ENCODE assay signal across 7 mouse cellular contexts in the genomic region with DNA sequence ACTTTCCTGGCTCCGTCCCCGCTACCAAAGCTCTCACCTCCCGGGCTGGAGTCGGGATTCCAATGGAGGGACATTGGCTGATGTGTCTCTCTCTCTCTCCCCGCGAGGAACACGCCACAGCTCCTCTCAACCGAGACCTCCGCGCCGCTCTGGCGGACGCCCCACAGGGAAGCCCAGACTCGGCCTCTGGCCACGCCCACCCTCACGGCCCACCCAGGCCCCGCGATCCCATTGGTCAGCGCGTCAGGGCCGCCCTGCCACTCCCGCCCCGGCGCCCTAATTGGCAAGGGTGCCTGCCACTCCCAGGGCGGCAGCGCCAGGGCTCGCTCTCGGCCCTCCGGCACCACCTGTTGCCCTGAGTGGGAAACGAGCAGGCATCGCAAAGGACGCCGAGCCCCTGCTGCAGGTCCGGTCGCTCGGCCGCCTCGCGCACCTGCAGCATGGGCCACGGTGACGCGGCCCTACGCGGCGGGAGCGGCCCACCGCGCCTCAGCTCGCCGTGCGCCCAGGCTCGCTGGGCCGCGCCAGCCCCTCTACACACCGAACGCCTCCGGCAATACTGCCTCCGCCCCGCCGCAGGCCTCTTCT. TPM values are rescaled to one million over a fixed set of nuclear protein-coding genes. Genes with fewer than 3 reads are reported as not detected.
DNase-seq lines count a peak whose midpoint lies in the region; ATAC-seq and TF ChIP-seq lines count a peak whose summit lies in the region.

No protein-coding gene starts in this region.

- H3K9ac ChIP-seq in embryonic facial prominence, embryonic 11.5 days (replicated peaks; ENCODE audit: low read length): peak overlapping the region; percentile 73
- H3K9ac ChIP-seq in limb, embryonic 12.5 days (replicated peaks): peak overlapping the region; percentile 70
- H3K9ac ChIP-seq in midbrain, embryonic 15.5 days: peak overlapping the region; percentile 86

- peak overlapping the region; percentile 71 for H3K4me2 ChIP-seq in embryonic facial prominence, embryonic 11.5 days (ENCODE audit: low read depth, low read length)
- peak overlapping the region; percentile 81 for H3K4me2 ChIP-seq in limb, embryonic 12.5 days
- peak overlapping the region; percentile 70 for H3K4me2 ChIP-seq in midbrain, embryonic 15.5 days

- DNase-seq in adrenal gland, postnatal 14 days: peak; percentile 100
- peak; percentile 98 for DNase-seq in embryonic facial prominence, embryonic 11.5 days (ENCODE audit: low spot score)
- peak; percentile 98 to 99 for DNase-seq in heart, adult 18-20 months
- DNase-seq in kidney, adult 2 months: peak; percentile 99
- DNase-seq in spleen, adult 2 months (ENCODE audit: low read depth in 1 of 2, low spot score in 2 of 2): peak; percentile 91 to 99

- H3K27ac ChIP-seq in embryonic facial prominence, embryonic 11.5 days (replicated peaks; ENCODE audit: low read depth, low read length): peak overlapping the region; percentile 80
- peak overlapping the region; percentile 86 for H3K27ac ChIP-seq in kidney, adult 2 months (ENCODE audit: insufficient read depth, low read depth, low read length)
- H3K27ac ChIP-seq in limb, embryonic 12.5 days: peak overlapping the region; percentile 94
- peak overlapping the region; percentile 96 for H3K27ac ChIP-seq in midbrain, embryonic 15.5 days
- H3K27ac ChIP-seq in spleen, adult 2 months (ENCODE audit: insufficient read depth, low read length): peak overlapping the region; percentile 87

- peak overlapping the region; percentile 89 for H3K4me3 ChIP-seq in embryonic facial prominence, embryonic 11.5 days (ENCODE audit: low read depth, low read length)
- peak overlapping the region; percentile 92 for H3K4me3 ChIP-seq in kidney, adult 2 months (ENCODE audit: insufficient read depth, low read depth, low read length)
- H3K4me3 ChIP-seq in limb, embryonic 12.5 days (replicated peaks): peak overlapping the region; percentile 83
- peak overlapping the region; percentile 84 for H3K4me3 ChIP-seq in midbrain, embryonic 15.5 days
- H3K4me3 ChIP-seq in spleen, adult 2 months (ENCODE audit: extremely low read depth, insufficient read depth, insufficient read length): peak overlapping the region; percentile 87

- no peaks in the 10 kb centered on the region for H3K36me3 ChIP-seq in embryonic facial prominence, embryonic 11.5 days (replicated peaks; ENCODE audit: control insufficient read depth, insufficient read depth, low read depth, low read length)
- H3K36me3 ChIP-seq in kidney, adult 2 months (ENCODE audit: control insufficient read depth, insufficient read depth, low read length): no peaks in the 10 kb centered on the region
- no peaks in the 10 kb centered on the region for H3K36me3 ChIP-seq in limb, embryonic 12.5 days
- H3K36me3 ChIP-seq in midbrain, embryonic 15.5 days (replicated peaks): no peaks in the 10 kb centered on the region
- H3K36me3 ChIP-seq in spleen, adult 2 months (ENCODE audit: control insufficient read depth, insufficient read depth, low read length): no peaks in the 10 kb centered on the region

- TF ChIP-seq POLR2A in kidney, adult 2 months (IDR thresholded peaks at IDR 0.05; ENCODE audit: low read depth, low read length): peak; percentile 97
- TF ChIP-seq POLR2A in spleen, adult 2 months (IDR thresholded peaks at IDR 0.05; ENCODE audit: low read depth, low read length): peak; percentile 89

- TF ChIP-seq CTCF in kidney, adult 2 months (conservative IDR thresholded peaks at IDR 0.05; ENCODE audit: insufficient read depth, insufficient read length, low read depth, low read length): peak; percentile 78
- TF ChIP-seq CTCF in spleen, adult 2 months (IDR thresholded peaks at IDR 0.05; ENCODE audit: extremely low read depth, insufficient read depth, insufficient read length, insufficient replicate concordance): peak; percentile 48; the same call in 1 of the 2 replicates

- WGBS in embryonic facial prominence, embryonic 11.5 days: under 1% methylated on average over 45 of the region's 60 CpGs
- WGBS in kidney, adult 2 months: under 1% methylated on average over 60 of the region's 60 CpGs
- under 1% methylated on average over 59 of the region's 60 CpGs for WGBS in limb, embryonic 12.5 days
- WGBS in midbrain, embryonic 15.5 days: under 1% methylated on average over 54 of the region's 60 CpGs
- under 1% methylated on average over 49 of the region's 60 CpGs for WGBS in spleen, adult 2 months

- ATAC-seq in embryonic facial prominence, embryonic 11.5 days (replicated peaks; ENCODE audit: insufficient number of reproducible peaks, low FRiP score, low TSS enrichment, low read depth): peak; percentile 99
- ATAC-seq in limb, embryonic 12.5 days (ENCODE audit: insufficient number of reproducible peaks, insufficient read depth, low FRiP score, low TSS enrichment, low read depth): peak; percentile 98
- ATAC-seq in midbrain, embryonic 15.5 days (replicated peaks): peak; percentile 98

- no peaks in the 10 kb centered on the region for H3K27me3 ChIP-seq in embryonic facial prominence, embryonic 11.5 days (ENCODE audit: control insufficient read depth, insufficient read depth, low read length)
- no peaks in the 10 kb centered on the region for H3K27me3 ChIP-seq in kidney, adult 2 months (replicated peaks; ENCODE audit: control insufficient read depth, insufficient read depth, low read length)
- H3K27me3 ChIP-seq in limb, embryonic 12.5 days: no peaks in the 10 kb centered on the region
- H3K27me3 ChIP-seq in midbrain, embryonic 15.5 days (replicated peaks): no peaks in the 10 kb centered on the region
- H3K27me3 ChIP-seq in spleen, adult 2 months (ENCODE audit: control insufficient read depth, insufficient read depth, low read length): no peaks in the 10 kb centered on the region

- no peaks in the 10 kb centered on the region for H3K9me3 ChIP-seq in embryonic facial prominence, embryonic 11.5 days (replicated peaks; ENCODE audit: control insufficient read depth, low read length)
- no peaks in the 10 kb centered on the region for H3K9me3 ChIP-seq in limb, embryonic 12.5 days
- H3K9me3 ChIP-seq in midbrain, embryonic 15.5 days: no peaks in the 10 kb centered on the region

- no peaks in the 10 kb centered on the region for H3K4me1 ChIP-seq in embryonic facial prominence, embryonic 11.5 days (ENCODE audit: control insufficient read depth, insufficient read depth, low read length)
- peaks cover 7% of the 10 kb centered on the region for H3K4me1 ChIP-seq in kidney, adult 2 months (ENCODE audit: control insufficient read depth, insufficient read depth, low read length)
- peaks cover 15% of the 10 kb centered on the region for H3K4me1 ChIP-seq in limb, embryonic 12.5 days (replicated peaks)
- peaks cover 21% of the 10 kb centered on the region for H3K4me1 ChIP-seq in midbrain, embryonic 15.5 days
- H3K4me1 ChIP-seq in spleen, adult 2 months (ENCODE audit: control insufficient read depth, insufficient read depth, insufficient read length): 0 out of 2 replicates have a peak, but pooled peaks cover 4% of the 10 kb centered on the region

RNA-seq across cellular contexts. Expression of gene Arl4a, which starts 0.5 kb away (rescaled TPM):
- total RNA-seq in adrenal gland, postnatal 14 days (2021): 104 and 125 TPM in 2 replicates
- 33.7 and 37.5 TPM in 2 replicates for polyA plus RNA-seq in embryonic facial prominence, embryonic 11.5 days (2014; fragmentation: Nextera tagmentation; extraction: Ambion mirVana)
- 10 to 100 TPM; 22.6 to 31.0 TPM for total RNA-seq in heart, adult 18-20 months (2021)
- polyA plus RNA-seq in kidney, adult 2 months (2012; rRNA removed): 11.6 and 12.4 TPM in 2 replicates
- 39.6 and 41.5 TPM in 2 replicates for polyA plus RNA-seq in limb, embryonic 12.5 days (2016; fragmentation: Nextera tagmentation; extraction: Ambion mirVana)
- polyA plus RNA-seq in midbrain, embryonic 15.5 days (2015; fragmentation: Nextera tagmentation; extraction: Ambion mirVana): 114 and 116 TPM in 2 replicates
- 3.9 and 5.8 TPM in 2 replicates for polyA plus RNA-seq in spleen, adult 2 months (2012; rRNA removed)

Comparison
In these comparisons a context has a peak if more than half of its experiments do, and no peak if none do; other contexts are left out.
1. Peak in every context shown above with its lines: DNase-seq, ATAC-seq, H3K4me3 ChIP-seq and H3K27ac ChIP-seq.